ENCODE assay signal across 8 mouse cellular contexts in the genomic region with DNA sequence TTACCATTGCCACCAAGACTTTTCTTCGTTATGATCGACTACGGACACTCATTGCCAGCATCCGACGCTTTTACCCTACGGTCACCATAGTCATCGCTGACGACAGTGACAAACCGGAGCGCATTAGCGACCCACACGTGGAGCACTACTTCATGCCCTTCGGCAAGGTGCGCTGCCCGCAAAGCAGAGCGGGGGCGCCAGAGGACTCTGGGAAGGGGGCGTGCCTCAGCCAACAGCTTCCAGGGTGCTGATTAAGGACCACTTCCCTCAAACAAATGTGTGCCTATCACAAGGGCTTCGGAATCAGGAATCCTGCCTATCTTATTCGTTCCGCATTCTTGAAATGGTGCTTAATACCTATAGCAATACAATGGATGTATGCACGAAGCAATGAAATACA. TPM values are rescaled to one million over a fixed set of nuclear protein-coding genes. Genes with fewer than 3 reads are reported as not detected.
DNase-seq lines count a peak whose midpoint lies in the region; ATAC-seq and TF ChIP-seq lines count a peak whose summit lies in the region.

No protein-coding gene starts in this region.

- H3K27ac ChIP-seq in heart, adult 2 months, result no peak overlapping the region
- no peak overlapping the region for H3K27ac ChIP-seq in thymus, adult 2 months (ENCODE audit: control insufficient read depth, insufficient read depth, low read length)
- H3K27ac ChIP-seq in hindbrain, embryonic 10.5 days, result no peak overlapping the region
- H3K27ac ChIP-seq in lung, embryonic 16.5 days (ENCODE audit: low read length), result no peak overlapping the region

- ATAC-seq in lung, embryonic 16.5 days (ENCODE audit: low read depth), result no peak

- no peaks in the 10 kb centered on the region; the same call in 1 of the 2 replicates for H3K4me1 ChIP-seq in heart, adult 2 months (ENCODE audit: control insufficient read depth, insufficient read depth, low read length)
- peaks cover 16% of the 10 kb centered on the region for H3K4me1 ChIP-seq in thymus, adult 2 months (replicated peaks; ENCODE audit: control insufficient read depth, insufficient read depth, low read length)
- H3K4me1 ChIP-seq in hindbrain, embryonic 10.5 days (replicated peaks), result peaks cover 37% of the 10 kb centered on the region
- peaks cover 24% of the 10 kb centered on the region for H3K4me1 ChIP-seq in lung, embryonic 16.5 days (replicated peaks; ENCODE audit: control insufficient read depth, insufficient read depth, low read length)

- WGBS in heart, adult 2 months, result 13% methylated on average over 22 of the region's 22 CpGs
- 92% methylated on average over 22 of the region's 22 CpGs for WGBS in thymus, adult 2 months
- 1% methylated on average over 22 of the region's 22 CpGs for WGBS in hindbrain, embryonic 10.5 days
- 3% methylated on average over 22 of the region's 22 CpGs for WGBS in lung, embryonic 16.5 days

- TF ChIP-seq CTCF in heart, adult 2 months (IDR thresholded peaks at IDR 0.05), result peak; percentile 56
- TF ChIP-seq CTCF in thymus, adult 2 months (IDR thresholded peaks at IDR 0.05; ENCODE audit: borderline replicate concordance, control insufficient read depth, extremely low read depth, insufficient read depth, low read length, poor library complexity), result no peak

- no peak for TF ChIP-seq EP300 in heart, adult 2 months (IDR thresholded peaks at IDR 0.05; ENCODE audit: insufficient read depth, low read depth, low read length)

- peaks cover 7% of the 10 kb centered on the region; the same call in 1 of the 2 replicates for H3K27me3 ChIP-seq in heart, adult 2 months (ENCODE audit: control insufficient read depth, insufficient read depth, low read length)
- H3K27me3 ChIP-seq in thymus, adult 2 months (ENCODE audit: control insufficient read depth, insufficient read depth, low read length), result no peaks in the 10 kb centered on the region
- H3K27me3 ChIP-seq in hindbrain, embryonic 10.5 days (ENCODE audit: insufficient read depth, poor library complexity, severe bottlenecking), result peaks cover 82% of the 10 kb centered on the region
- H3K27me3 ChIP-seq in lung, embryonic 16.5 days (ENCODE audit: control insufficient read depth, insufficient read depth, low read depth, low read length), result peaks cover 58% of the 10 kb centered on the region

- H3K9me3 ChIP-seq in hindbrain, embryonic 10.5 days, result no peaks in the 10 kb centered on the region
- H3K9me3 ChIP-seq in lung, embryonic 16.5 days (ENCODE audit: control insufficient read depth, low read length), result no peaks in the 10 kb centered on the region

- TF ChIP-seq POLR2A in heart, adult 2 months (IDR thresholded peaks at IDR 0.05; ENCODE audit: insufficient read depth, low read depth, low read length), result no peak
- TF ChIP-seq POLR2A in thymus, adult 2 months (IDR thresholded peaks at IDR 0.05; ENCODE audit: control insufficient read depth, extremely low read depth, insufficient read depth, low read length, poor library complexity), result no peak

- H3K79me2 ChIP-seq in heart, adult 2 months (replicated peaks; ENCODE audit: control insufficient read depth, insufficient read depth, low read length), result no peaks in the 10 kb centered on the region

- no peak overlapping the region for H3K4me3 ChIP-seq in heart, adult 2 months
- H3K4me3 ChIP-seq in thymus, adult 2 months (ENCODE audit: control insufficient read depth, insufficient read depth, low read length), result no peak overlapping the region
- peak overlapping the region; percentile 51 for H3K4me3 ChIP-seq in hindbrain, embryonic 10.5 days
- H3K4me3 ChIP-seq in lung, embryonic 16.5 days (ENCODE audit: low read length), result peak overlapping the region; percentile 47

- no peak overlapping the region for H3K9ac ChIP-seq in heart, adult 2 months (ENCODE audit: low read depth, low read length)
- no peak overlapping the region for H3K9ac ChIP-seq in lung, embryonic 16.5 days (ENCODE audit: low read length)

- intact Hi-C loops in heart, adult 2 months (cut with DNase I), result loop anchor here (5.0 kb wide), 1 partner anchor 157 kb away; no protein-coding TSS in a partner anchor
- intact Hi-C loops in heart, postnatal 25 days (cut with DNase I), result loop anchor here (2.0 kb wide), 1 partner anchor 145 kb away; no protein-coding TSS in a partner anchor

- peak in 1 of 2 experiments; percentile 52 for DNase-seq in heart, adult 2 months
- DNase-seq in heart, postnatal 25 days (ENCODE audit: low spot score), result no peak
- peak; percentile 45 for DNase-seq in thymus, postnatal 25 days
- DNase-seq in thymus, adult 2 months, result no peak
- DNase-seq in hindbrain, embryonic 10.5 days (ENCODE audit: low spot score), result peak; percentile 52
- DNase-seq in ovary, postnatal 36 days (ENCODE audit: low spot score), result no peak
- DNase-seq in spleen, postnatal 36 days (ENCODE audit: low spot score in 2 of 2), result no peak

- H3K4me2 ChIP-seq in lung, embryonic 16.5 days (ENCODE audit: low read depth, low read length), result peak overlapping the region; percentile 67

- H3K36me3 ChIP-seq in heart, adult 2 months (ENCODE audit: control insufficient read depth, insufficient read depth, low read length), result no peaks in the 10 kb centered on the region
- H3K36me3 ChIP-seq in thymus, adult 2 months (ENCODE audit: control insufficient read depth, insufficient read depth, low read length), result peaks cover 15% of the 10 kb centered on the region; the same call in 1 of the 2 replicates
- no peaks in the 10 kb centered on the region for H3K36me3 ChIP-seq in hindbrain, embryonic 10.5 days
- no peaks in the 10 kb centered on the region for H3K36me3 ChIP-seq in lung, embryonic 16.5 days (ENCODE audit: control insufficient read depth, insufficient read depth, low read length)

RNA-seq across cellular contexts. Expression of a gene that starts 5.0 kb away (rescaled TPM):
- 1 to 10 TPM; 1.8 to 2.0 TPM for total RNA-seq in heart, adult 2 months (2021)
- 4.0 and 9.5 TPM in 2 replicates for polyA plus RNA-seq in heart, adult 2 months (2012; rRNA removed)
- total RNA-seq in heart, postnatal 25 days (2021), result 1 to 10 TPM; 1.5 to 1.6 TPM
- polyA plus RNA-seq in thymus, adult 2 months (2012; rRNA removed), result 196 and 239 TPM in 2 replicates
- 4.4 and 12.7 TPM in 2 replicates for polyA plus RNA-seq in hindbrain, embryonic 10.5 days (2016; fragmentation: Nextera tagmentation; extraction: Ambion mirVana)
- polyA plus RNA-seq in lung, embryonic 16.5 days (2015; fragmentation: Nextera tagmentation; extraction: Ambion mirVana), result 3.5 and 5.2 TPM in 2 replicates

RNA-seq across cellular contexts. Expression of a gene that starts 10.4 kb away (rescaled TPM):
- total RNA-seq in heart, adult 2 months (2021), result 10 to 100 TPM; 13.2 to 14.7 TPM
- 40.5 and 68.0 TPM in 2 replicates for polyA plus RNA-seq in heart, adult 2 months (2012; rRNA removed)
- 10 to 100 TPM; 18.2 to 29.2 TPM for total RNA-seq in heart, postnatal 25 days (2021)
- 3.6 and 6.4 TPM in 2 replicates for polyA plus RNA-seq in thymus, adult 2 months (2012; rRNA removed)
- 1.6 and 2.1 TPM in 2 replicates for polyA plus RNA-seq in hindbrain, embryonic 10.5 days (2016; fragmentation: Nextera tagmentation; extraction: Ambion mirVana)
- polyA plus RNA-seq in lung, embryonic 16.5 days (2015; fragmentation: Nextera tagmentation; extraction: Ambion mirVana), result 0.88 and 1.1 TPM in 2 replicates

RNA-seq across cellular contexts. Expression of a gene that starts 19.9 kb away (rescaled TPM):
- total RNA-seq in heart, adult 2 months (2021), result 10 to 100 TPM in 1 of 2 experiments, 1 to 10 TPM in 1; 9.8 to 10.1 TPM
- 17.4 and 18.2 TPM in 2 replicates for polyA plus RNA-seq in heart, adult 2 months (2012; rRNA removed)
- total RNA-seq in heart, postnatal 25 days (2021), result 10 to 100 TPM; 10.9 to 12.7 TPM
- polyA plus RNA-seq in thymus, adult 2 months (2012; rRNA removed), result 4.2 and 5.6 TPM in 2 replicates
- polyA plus RNA-seq in hindbrain, embryonic 10.5 days (2016; fragmentation: Nextera tagmentation; extraction: Ambion mirVana), result 29.8 and 33.5 TPM in 2 replicates
- polyA plus RNA-seq in lung, embryonic 16.5 days (2015; fragmentation: Nextera tagmentation; extraction: Ambion mirVana), result 60.3 and 65.0 TPM in 2 replicates

RNA-seq across cellular contexts. Expression of a gene that starts 25.5 kb away (rescaled TPM):
- total RNA-seq in heart, adult 2 months (2021), result 10 to 100 TPM; 23.7 to 24.2 TPM
- 92.6 and 102 TPM in 2 replicates for polyA plus RNA-seq in heart, adult 2 months (2012; rRNA removed)
- 10 to 100 TPM; 26.3 to 28.6 TPM for total RNA-seq in heart, postnatal 25 days (2021)
- 222 and 263 TPM in 2 replicates for polyA plus RNA-seq in thymus, adult 2 months (2012; rRNA removed)
- polyA plus RNA-seq in hindbrain, embryonic 10.5 days (2016; fragmentation: Nextera tagmentation; extraction: Ambion mirVana), result 110 and 151 TPM in 2 replicates
- polyA plus RNA-seq in lung, embryonic 16.5 days (2015; fragmentation: Nextera tagmentation; extraction: Ambion mirVana), result 72.9 and 74.8 TPM in 2 replicates

RNA-seq across cellular contexts. Expression of a gene that starts 41.4 kb away (rescaled TPM):
- total RNA-seq in heart, adult 2 months (2021), result 10 to 100 TPM; 25.7 to 28.8 TPM
- polyA plus RNA-seq in heart, adult 2 months (2012; rRNA removed), result 29.0 and 42.3 TPM in 2 replicates
- total RNA-seq in heart, postnatal 25 days (2021), result 10 to 100 TPM; 23.3 to 24.6 TPM
- 34.4 and 36.1 TPM in 2 replicates for polyA plus RNA-seq in thymus, adult 2 months (2012; rRNA removed)
- polyA plus RNA-seq in hindbrain, embryonic 10.5 days (2016; fragmentation: Nextera tagmentation; extraction: Ambion mirVana), result 17.9 and 21.9 TPM in 2 replicates
- polyA plus RNA-seq in lung, embryonic 16.5 days (2015; fragmentation: Nextera tagmentation; extraction: Ambion mirVana), result 30.0 and 30.8 TPM in 2 replicates

Comparison
In these comparisons a context has a peak if more than half of its experiments do, and no peak if none do; other contexts are left out.
1. DNase-seq: peak in thymus, postnatal 25 days (single experiment) and hindbrain, embryonic 10.5 days (single experiment); none in heart, postnatal 25 days (single experiment), thymus, adult 2 months (single experiment), ovary, postnatal 36 days (single experiment) and spleen, postnatal 36 days (0 of 2).
2. H3K4me3 ChIP-seq: peak in hindbrain, embryonic 10.5 days (single experiment) and lung, embryonic 16.5 days (single experiment); none in heart, adult 2 months (single experiment) and thymus, adult 2 months (single experiment).
3. RNA of a gene that starts 5.0 kb away (polyA plus RNA-seq): 196 to 239 TPM in thymus, adult 2 months; 4.4 to 12.7 TPM in hindbrain, embryonic 10.5 days, 4.0 to 9.5 TPM in heart, adult 2 months and 3.5 to 5.2 TPM in lung, embryonic 16.5 days; every median in the first group is over 10 times any median in the second.